Mouse (Mus musculus): ENCODE results near the gene Slc35e4.
"Not testable (repeated sequence)": the region's sequence is repeated elsewhere in the genome, so short reads cannot be mapped to it uniquely, and the experiment has no call there.

The Slc35e4 gene

DNA sequence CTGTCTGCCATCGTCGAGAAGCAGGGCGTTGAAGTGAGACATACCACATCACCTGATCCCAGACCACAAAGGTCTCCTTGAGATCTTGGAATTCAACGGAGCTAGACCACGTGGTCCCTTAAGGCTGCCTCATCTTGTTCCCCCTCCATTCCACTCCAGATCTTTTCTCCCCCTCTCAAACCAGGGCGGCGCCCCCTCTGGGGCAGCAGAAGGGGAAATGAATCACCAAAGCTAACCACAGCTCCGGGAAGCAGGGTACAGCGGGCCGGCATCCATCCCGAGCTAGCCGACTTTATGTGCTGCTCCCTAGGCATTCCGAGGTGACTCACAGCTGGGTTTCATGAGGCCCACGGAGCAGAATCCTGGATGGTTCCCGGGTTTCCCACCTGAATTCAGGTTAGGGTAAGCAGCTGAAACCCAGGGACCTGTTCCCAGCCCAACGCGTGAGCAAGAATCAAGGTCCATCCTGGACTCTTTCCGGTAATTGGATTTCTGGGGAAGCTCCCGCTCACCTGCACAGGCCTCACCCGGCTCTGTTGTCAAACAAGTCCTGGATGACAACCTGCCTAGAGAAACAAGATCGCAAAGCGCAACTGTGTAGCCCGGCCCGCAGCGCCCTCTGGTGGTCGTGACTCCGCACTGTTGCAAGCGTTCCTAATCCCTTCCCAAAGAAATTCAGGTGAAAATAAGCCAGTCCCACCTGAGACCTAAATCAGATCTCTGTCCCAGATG, at the start of gene Slc35e4:
Gene Slc35e4, minus strand, starts transcription at position 556 of the 732 bp plus-strand sequence.
- DNase-seq (ENCODE audit: low read depth), result peak; percentile 50

DNA sequence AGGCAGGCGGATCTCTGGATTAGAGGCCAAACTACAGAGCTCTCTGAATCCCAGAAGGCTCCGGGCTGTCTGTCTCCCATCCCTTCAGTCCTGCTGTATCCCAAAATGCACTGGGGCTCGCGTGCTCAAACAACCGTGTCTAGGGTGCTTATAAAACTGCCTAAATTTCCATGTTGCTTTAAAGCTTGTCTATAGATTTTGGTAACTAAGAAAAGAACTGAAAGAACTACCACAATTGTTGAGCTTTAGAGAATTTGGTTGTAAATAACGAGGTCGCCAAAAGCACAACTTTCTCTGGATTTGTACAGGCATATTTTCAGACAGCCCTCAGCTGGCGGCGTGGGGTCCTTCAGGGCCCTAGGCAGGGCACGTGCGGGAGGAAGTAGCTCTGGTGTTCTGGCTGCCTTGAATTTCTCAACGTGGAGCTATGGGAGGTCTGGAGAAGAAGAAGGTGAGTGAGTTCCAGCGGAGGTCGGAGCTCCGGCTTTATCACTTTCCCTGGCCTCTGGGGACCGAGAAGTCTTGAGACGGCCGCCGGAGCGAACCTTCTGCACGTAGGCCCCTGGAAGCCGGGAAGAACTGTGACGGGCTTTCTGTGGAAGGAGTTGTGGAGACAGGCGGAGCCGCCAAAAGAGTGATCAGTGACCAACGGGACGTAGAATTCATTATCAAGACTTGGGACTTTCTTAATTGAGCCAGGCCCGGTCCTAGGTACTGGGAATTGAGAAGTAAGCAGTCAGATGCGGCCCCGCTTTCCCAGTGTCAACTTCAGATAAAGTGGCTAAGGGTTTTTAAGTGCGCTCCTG, 49.3 kb upstream of the Slc35e4 start, which contains the start of gene Pes1:
Gene Pes1, plus strand, starts transcription at position 366 of the 806 bp plus-strand sequence.
- DNase-seq (ENCODE audit: low read depth), result peak; percentile 72

DNA sequence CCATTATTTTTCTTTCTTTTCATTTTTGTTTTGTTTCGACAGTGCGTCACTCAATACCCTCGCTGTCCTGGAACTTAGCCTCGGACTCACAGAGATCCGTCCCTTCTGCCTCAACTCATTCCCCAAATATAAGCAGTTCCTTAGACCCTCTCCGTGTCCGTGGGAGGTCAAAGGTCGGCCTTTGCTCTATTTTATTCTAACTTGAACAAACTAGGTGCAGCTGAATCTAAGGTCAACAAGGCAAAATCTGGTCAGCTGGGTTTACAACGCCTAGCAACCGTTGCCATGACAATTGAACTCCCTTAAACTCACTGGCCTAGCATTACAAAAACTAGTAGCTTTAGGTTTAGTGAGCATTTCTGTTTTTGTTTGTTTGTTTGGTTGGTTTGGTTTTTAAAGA, 48.7 kb upstream of the Slc35e4 start:
- no peak for DNase-seq (ENCODE audit: low read depth)

DNA sequence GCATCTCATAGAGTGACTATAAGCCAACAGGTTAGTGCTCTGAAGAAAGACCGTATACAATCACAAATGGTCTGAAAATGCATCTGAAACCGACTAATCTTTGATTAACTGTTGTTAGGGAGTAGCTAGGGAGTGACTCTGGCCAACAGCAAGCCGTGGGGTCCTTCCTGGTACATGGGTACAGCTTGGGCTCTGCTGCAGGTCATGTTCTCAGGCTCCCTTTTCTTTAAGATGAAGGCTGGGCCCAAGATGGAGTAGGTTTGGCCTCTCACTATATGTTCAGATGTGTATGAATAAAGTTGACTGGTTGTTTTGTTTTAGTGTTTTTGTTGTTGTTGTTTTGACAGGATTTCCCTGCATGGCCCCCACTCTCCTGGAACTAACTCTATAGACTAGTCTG, 47.3 kb upstream of the Slc35e4 start:
- DNase-seq (ENCODE audit: low read depth), result no peak

DNA sequence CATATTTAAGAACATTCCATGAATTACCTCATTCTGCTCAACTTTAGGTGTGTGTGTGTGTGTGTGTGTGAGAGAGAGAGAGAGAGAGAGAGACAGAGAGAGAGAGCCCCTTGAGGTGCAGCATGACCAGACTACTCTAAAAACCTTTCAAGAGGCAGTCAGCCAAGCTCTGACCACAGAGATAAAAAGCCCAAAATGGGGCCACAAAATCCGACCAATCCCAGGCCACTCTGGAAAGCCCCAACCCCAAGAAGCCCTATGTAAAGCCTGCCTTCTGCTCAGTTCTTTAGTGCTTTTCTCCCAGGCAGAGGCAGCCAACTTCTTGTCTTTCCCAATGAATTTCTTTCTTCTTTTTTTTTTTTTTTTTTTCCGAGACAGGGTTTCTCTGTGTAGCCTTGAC, 46.4 kb upstream of the Slc35e4 start:
- no peak for DNase-seq (ENCODE audit: low read depth)

DNA sequence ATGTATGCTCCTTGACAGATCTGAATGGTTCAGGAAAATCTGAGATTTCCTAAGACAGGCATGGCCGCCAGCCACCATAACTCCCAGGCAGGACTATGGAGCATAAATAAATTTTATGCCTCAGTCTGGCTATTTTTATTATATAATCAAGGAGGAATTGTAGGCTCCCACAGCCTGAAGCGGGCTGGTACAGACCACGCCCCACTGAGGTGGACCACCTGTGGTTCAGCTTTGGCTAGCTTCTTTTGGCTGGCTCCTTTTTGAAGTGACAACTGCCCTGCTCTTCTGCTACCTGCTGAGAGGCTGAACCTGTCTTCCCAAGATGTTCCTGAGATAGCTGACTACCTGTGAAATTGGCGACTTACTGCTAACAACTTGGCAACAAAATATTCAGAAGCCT, 40.9 kb upstream of the Slc35e4 start:
- DNase-seq (ENCODE audit: low read depth), result not testable (repeated sequence)

DNA sequence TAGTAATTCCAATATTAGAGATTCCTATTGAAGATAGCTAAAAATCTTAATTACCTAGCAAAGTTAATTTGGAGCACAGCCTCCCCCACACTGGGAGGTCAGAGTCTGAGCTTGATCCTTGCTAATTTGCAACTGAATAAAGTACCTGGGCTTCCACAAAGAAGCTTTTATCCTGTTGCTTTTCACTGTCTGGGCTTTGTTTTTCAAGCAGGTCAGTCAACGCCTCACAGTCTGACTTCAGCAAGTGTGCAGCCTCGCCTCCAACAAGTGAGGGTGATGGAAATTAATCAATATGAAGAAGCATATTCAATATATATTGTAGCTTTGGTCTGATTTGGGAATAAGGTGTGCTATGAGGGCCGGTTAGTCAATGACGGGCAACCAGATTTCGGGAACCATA, 40.4 kb upstream of the Slc35e4 start:
- not testable (repeated sequence) for DNase-seq (ENCODE audit: low read depth)

DNA sequence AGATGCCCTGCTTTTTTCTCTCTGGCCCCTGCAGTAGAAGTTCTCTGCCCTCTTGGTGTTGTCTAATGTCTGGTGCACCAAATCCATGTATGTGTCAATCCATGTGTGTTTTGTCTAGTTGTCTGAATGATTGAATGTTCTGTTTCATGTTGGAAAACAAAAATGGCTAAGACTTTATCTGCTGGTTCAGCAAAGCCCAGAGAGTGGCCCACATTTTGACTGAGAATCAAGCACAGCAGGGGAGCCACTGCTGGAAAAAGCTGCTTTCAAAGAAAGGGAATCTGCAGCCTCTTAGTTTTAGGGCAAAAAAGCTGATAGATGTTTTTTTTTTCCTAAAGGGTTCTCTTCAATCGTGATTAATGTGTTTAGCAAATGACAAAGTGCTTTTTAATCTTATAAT, 31.9 kb upstream of the Slc35e4 start:
- no peak for DNase-seq (ENCODE audit: low read depth)

DNA sequence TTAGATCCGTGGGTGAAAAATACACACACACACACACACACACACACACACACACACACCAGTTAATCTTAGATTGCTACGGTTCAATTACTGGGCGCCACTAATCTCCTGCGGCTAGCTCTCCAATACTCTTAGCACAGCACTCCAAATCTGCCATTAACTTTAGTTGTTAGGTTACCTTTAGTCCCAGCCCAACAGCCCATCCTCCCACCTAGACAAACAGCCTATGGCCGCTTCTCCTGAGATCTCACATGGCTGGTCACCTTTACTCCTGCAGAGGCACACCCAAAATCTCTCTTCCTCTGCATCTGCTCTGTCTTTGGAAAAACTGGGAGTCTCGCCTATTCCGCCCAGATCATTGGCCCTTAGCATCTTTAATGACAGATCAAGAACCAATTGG, 26.9 kb upstream of the Slc35e4 start:
- DNase-seq (ENCODE audit: low read depth), result no peak

DNA sequence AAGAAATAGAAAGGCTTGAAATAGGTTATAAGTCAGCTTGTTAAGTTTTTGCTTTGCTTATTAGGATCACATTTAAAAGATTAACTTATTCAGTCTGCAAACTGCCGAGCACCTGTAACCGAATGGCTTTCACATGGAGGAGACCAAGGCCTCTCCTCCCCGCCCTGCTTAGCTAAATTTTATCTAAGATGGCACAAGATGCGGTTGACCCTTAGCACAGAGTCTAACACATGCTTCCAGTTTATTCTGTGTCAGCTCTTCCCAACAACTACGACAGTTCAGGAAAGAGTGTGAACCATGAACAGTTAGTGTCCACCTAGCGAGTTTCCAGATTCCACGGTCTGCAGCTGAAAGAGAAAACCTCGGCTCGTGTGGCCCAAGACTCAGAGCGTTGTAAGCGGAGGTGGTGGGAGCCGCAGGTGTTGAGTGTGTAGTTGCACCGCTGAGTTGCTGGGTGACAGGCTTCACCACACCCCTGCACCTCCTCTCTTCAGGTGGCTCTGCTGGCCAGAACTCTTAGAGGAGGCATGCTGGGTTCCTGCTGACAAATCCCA, 22.9 kb upstream of the Slc35e4 start:
- DNase-seq (ENCODE audit: low read depth), result no peak

DNA sequence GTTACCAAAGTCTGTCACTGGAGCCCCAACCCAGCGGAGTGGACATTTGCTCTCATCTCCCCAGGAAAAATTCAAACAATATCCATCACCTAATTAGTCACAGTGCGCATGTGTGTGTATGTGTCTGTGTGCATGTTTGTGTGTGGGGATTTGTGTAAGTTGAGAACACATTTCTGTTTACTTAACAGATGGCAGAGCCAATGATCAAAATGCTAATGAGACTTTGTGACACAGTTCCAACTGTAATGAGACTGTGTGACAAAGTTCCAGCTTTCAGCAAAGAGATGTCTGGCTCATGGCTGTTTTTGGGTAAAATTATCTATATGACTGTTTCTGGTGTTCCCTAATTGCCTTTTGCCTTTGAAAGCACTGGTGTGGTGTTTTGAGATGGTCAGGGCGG, 21.9 kb upstream of the Slc35e4 start:
- no peak for DNase-seq (ENCODE audit: low read depth)

DNA sequence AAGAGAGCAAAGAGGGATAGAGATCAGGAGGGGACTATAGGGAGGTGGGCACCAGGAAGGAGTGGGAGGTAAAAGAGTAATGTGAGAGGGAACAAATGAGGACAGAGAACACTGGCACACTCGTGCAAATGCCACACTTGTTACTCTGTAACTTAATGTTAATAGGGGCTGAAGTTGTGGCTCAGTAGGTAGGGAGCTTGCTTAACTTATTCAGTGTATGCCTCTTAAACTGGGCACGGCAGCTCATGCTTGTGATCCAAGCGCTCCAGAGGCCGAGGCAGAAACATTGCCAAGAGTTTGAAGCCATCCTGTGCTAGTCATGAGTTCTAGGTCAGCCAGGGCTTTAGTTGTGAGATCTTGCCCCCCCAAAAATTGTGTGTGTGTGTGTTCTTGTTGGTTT, 20.7 kb upstream of the Slc35e4 start:
- no peak for DNase-seq (ENCODE audit: low read depth)

DNA sequence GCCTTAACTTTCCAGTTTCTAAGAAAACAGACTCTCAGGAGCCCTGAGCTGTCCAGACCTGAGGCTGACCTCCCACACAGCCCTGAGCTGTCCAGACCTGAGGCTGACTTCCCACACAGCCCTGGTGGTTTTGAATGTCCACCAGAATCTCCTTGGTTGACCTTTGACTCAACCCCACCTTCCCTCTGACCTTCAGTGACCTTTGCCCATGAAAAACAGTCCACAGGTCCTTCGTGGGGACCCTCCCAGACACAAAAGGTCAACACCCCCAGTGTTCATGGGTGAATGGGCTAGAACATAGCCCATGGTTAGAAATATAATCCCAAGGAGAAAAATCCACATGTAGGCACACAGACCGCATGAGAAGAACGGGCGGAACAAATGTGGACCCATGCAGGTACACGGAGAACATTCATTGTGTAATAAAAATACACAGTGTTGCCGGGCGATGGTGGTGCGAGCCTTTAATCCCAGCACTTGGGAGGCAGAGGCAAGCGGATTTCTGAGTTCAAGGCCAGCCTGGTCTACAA, 19.4 kb upstream of the Slc35e4 start:
- no peak for DNase-seq (ENCODE audit: low read depth)

DNA sequence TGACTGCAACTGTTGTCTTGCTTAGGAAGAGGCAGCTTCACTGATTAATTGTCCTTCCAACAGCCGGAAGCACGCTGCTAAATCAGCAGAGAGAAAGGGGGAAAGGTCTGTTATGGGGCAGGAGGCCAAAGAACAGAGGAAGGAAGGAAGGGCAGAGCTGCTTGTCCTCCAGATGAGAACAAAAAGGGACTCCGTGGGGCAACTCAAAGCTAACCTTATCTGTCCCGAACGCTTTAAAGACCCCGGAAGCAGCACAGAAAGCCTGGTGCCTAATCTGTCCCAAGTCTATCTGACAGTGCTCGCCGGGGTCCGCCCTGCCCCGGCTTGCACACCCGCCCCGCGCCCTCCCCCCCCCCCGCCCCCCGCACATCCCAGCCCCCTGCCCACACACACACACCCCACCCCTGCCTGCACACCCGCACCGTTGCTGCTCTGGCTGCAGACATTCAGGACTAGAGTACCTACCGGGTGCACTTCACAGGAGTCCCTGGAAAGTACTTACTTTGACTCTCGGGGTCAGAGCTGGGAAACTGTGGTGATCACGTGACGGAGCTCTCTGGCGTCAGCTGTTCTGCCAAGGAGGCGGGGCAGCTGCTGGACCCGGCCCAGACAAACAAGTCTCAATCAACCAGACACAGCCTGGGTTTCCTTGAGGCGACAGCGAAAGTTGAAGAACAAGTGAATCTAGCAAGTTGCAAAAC, 17.2 kb upstream of the Slc35e4 start, which contains the start of gene Tcn2:
Gene Tcn2, minus strand, starts transcription at position 649 of the 701 bp plus-strand sequence.
- DNase-seq (ENCODE audit: low read depth), result peak; percentile 52

DNA sequence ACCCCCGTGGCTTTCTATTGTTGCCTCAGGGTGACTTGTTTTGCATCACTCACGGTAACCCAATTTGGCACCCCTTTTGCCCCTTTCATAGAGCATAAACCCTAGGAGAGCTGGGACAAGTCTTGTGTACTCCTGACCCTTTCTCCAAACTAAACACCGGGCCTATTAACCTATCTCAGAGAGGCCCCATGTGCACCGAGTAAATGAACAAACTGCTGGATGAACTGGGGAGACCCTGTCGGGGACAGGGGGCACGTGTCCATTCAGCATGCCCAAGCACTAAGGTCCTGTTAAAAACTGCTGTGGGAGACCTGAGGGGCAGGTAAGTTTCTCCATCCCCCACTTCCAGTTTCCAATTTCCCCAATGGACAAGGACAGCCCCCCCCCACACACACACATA, 16.5 kb upstream of the Slc35e4 start:
- DNase-seq (ENCODE audit: low read depth), result no peak

DNA sequence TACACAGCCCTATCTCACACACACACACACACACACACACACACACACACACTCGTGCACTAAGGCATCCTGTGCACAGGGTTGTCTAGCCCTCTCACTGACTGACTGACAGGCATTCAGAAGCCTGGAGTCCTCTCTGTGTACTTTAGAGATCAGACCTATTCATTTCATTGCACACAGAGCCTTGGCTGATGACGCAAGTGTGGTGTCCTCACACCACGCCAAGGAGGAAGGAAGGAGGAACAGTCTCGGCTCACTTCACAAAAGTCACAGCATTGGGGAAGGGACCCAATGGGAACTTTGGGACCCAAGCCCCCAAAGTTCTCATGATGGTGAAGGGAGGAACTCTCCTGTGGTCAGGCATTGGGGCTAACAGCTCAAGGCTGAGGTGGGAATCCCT, 15.6 kb upstream of the Slc35e4 start:
- DNase-seq (ENCODE audit: low read depth), result no peak

DNA sequence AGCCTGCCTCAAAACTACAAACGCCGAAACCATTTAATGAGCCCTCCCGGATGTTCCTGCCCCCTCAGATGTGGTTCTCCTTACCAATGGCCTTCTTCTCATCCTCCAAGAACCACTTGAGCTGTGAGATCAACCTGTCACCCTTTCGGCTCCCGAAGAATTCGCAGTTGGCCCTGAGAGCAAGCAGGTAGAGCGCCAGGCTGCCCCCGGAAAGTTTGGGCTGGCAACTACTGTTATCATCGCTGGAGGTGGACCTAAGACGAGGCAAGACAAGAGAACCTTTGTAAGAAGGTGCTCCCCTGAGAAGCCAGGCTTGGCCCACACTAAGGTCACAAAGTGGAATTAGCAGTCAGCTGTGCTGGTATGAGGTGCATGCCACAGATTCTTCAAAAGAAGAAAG, 11.5 kb upstream of the Slc35e4 start:
- no peak for DNase-seq (ENCODE audit: low read depth)

DNA sequence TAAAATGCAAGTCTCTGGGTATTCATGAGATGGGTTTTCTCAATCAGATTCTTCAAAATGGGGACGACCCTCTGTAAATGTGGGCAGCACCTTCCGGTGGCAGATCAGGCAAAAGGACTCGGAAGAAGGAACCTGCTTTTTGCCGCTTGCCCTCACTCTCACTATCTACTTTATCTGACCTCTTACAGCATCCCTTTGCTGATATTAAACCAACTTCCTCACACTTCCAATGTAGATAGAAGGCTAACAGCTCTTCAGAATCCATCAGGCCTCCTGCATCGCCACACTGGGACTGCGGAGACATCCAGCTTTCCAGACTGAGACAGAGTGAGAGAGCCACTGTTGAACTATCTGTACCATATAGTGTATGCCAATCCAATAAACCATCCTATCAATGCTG, 8.3 kb upstream of the Slc35e4 start:
- no peak for DNase-seq (ENCODE audit: low read depth)

DNA sequence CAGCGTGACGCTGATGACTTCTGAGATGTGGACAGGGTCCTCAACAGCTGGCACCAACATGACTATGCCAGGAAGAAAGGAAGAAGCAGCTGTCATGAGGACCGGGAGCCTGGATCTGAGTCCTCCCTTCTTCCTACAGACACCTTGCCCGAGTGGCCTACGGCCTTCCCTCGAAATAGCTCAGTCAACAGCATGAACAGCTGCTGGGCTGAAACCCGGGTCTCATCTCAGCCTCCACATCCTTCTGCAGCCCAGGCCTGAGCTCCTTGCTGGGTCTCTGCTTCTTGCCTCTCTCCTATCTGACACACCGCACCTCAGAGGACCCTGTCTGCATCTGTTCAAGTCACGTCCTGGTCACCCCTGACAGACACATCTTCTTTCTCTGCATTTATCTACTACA, 7.7 kb upstream of the Slc35e4 start:
- DNase-seq (ENCODE audit: low read depth), result no peak

DNA sequence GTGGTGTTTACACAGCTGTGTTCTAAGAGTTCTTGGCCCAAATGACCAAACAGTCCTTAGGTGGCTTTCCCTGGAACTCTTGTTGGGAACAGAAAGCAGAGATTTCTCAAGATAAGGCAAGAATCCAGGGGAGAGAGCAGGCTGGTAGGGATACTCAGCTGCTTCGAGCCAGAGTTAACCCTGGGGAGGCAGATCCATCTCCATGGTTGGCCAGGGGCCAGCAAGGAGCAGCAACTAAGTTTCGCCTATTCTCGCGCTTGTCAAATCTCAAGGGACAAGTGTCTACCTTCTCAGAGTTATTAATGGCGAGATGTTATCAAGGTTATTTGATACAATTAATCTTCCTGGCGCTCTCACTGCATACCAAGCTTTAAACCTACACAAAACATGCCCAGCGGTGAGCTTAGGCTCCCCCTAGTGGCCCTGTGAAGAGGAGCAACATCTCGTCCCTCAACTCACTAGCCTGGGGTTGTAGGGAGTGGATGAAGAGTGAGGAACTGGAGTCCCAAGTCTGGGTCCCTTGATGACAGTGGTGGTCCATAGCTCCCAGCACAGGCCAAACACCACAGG, 6.9 kb upstream of the Slc35e4 start:
- DNase-seq (ENCODE audit: low read depth), result peak; percentile 30

DNA sequence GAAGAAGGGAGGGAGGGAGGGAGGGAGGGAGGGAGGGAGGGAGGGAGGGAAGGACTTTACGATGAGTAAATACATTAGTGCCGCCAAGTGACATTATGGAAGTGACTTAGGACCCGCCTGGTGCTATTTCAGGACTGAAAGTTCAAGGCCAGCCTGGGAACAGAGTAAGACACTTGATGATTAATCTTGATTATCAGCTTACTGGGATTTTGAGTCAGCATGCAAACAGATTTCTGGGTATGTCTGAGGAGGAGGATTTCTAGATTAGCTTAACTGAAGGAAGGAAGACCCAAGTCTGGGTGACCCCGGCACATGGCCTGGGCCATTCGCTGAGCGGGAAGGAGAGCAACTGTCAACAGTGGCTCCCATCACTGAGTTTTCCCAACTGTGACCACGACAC, 6.0 kb upstream of the Slc35e4 start:
- DNase-seq (ENCODE audit: low read depth), result no peak

DNA sequence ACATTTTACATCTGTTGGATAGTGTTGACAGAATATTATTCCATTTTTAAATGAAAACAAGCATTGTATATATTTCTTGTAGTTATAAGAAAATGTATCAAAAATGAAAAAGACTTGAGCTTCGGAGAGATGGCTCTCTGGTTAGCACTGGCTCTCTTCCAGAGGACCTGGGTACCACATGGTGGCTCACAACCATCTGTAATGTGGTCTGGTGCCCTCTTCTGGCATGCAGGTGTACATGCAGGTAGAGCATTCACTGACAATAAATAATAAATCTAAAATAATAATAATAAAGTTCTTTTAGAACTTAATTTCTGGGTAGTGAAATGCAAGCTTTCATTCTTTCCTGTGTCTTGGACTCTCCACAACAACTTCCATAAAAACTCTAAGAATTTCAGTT, 4.3 kb upstream of the Slc35e4 start:
- DNase-seq (ENCODE audit: low read depth), result no peak
